Mouse (Mus musculus): ENCODE measurements around the gene Trp73.
A peak's percentile ranks its signal among the peaks of the same experiment; 100 is the strongest.

Trp73 gene

DNA sequence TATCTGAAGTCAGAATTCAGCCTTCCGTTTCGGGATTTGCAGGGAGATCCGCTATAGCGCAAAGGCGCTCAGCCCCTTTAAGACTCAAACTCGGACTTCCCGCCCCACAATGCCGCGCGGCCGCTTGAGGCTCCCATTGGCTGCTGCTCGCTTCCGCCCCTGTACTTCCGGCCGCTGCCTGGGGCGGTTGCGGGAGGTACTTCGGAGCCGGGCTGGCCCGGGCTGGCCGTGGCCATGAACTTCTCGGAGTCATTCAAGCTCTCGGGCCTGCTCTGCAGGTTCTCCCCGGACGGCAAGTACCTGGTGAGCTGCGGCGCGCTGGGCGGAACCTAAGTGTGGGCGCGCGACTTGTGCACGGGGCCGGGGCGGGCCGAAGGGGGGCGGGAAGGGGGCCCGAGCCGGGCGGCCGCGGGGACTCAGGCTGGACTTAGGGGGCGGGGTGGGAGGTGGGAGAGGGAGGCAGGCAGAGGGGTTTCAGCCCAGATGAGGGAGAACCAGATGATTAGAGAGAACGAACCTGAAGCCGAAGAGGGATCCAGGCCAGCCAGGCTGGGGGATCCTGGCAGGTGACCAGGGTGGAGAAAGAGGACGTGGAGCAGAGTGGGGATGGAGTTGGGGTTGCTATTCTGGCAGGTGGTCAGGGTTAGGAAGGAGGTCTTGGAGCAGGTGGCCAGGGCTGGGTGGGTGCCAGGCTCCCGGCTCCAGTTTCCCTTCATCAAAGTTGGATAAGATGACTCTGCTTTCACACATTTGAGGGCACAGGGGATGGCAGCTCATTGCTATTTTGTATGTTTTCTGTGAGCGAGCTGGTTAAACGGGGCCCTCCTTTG, 2.4 kb upstream of the Trp73 start, which contains the start of gene Wrap73:
Gene Wrap73 (plus strand): TSS at position 162 of the 830 bp plus-strand sequence.
- DNase-seq (ENCODE audit: low spot score), result peak; percentile 88

GRCm38 (mm10) chr4:154141009-154141867, 1.2 kb upstream of the Trp73 start:
- no peak for DNase-seq (ENCODE audit: low spot score)

GRCm38 (mm10) chr4:154140213-154141008, 403 bp upstream of the Trp73 start:
- no peak for DNase-seq (ENCODE audit: low spot score)

- no peak for DNase-seq (ENCODE audit: low spot score)
Observed at GRCm38 (mm10) chr4:154139671-154140181, 282 bp downstream of the Trp73 start.

DNA sequence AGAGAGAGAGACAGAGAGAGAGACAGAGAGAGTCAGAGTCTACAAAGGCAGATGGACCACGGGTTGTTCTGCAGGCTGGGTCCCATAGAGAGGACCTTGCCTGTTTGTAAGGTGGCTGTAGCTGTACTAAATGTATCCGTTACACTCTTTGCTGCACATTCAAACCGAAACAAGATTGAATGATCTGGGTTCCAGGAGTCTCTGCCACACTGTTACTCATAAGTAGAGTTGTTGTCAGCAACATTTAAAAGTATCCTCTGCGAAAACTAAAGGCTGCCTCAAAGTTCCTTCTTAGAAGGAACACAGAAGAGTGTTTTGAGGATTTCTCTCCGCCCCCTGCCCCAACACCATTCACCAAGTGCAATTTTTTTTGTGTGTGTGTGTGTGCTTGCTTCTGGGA, 2.9 kb downstream of the Trp73 start:
- no peak for DNase-seq (ENCODE audit: low spot score)

- no peak for DNase-seq (ENCODE audit: low spot score)
Observed at GRCm38 (mm10) chr4:154134803-154135202, 5.2 kb downstream of the Trp73 start.

GRCm38 (mm10) chr4:154131894-154132293, 8.1 kb downstream of the Trp73 start:
- DNase-seq (ENCODE audit: low spot score), result no peak

- DNase-seq (ENCODE audit: low spot score), result no peak
Observed at GRCm38 (mm10) chr4:154129950-154130349, 10.1 kb downstream of the Trp73 start.

DNA sequence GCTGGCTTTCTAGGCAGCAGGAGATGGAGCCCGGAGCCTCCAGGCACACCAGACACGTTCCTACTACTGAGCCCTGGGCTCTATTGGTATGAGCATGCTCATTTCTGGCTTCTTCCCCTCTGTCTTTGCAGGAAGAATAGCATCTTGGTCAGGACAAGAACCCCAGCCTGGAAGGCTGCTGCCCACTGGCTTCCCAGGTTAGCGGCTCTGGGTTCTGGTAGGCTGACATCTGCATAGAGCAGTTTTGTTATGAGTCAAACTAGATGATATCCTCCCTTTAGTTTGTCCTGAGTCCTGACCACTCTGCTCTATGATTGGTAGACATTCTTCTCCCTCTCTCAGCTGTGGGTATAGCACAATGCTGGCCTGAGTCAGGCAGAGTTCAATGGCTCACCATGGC, 12.7 kb downstream of the Trp73 start:
- DNase-seq (ENCODE audit: low spot score), result no peak

DNA sequence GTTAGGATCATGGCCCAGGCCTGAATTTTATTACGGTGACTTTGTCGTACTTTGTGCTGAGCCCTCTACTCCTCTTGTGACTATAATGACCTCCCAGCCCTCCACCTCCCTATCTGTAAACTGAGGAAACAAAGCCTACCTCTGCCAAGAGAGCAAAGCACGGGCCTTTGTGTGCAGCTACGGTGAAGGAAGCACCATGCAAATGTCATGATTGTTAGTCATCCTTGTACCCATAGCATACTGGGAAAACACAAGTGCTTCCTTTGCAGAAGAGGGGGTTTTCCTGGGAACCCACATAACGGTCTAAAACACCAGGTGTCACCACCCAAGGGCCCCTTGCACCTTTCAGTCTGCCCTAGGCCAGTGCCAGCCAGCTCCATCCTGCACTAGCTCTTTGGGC, 14.8 kb downstream of the Trp73 start:
- no peak for DNase-seq (ENCODE audit: low spot score)

GRCm38 (mm10) chr4:154123553-154123952, 16.5 kb downstream of the Trp73 start:
- no peak for DNase-seq (ENCODE audit: low spot score)

- no peak for DNase-seq (ENCODE audit: low spot score)
Observed at GRCm38 (mm10) chr4:154122374-154122773, 17.6 kb downstream of the Trp73 start.

GRCm38 (mm10) chr4:154121800-154122199, 18.2 kb downstream of the Trp73 start:
- no peak for DNase-seq (ENCODE audit: low spot score)

DNA sequence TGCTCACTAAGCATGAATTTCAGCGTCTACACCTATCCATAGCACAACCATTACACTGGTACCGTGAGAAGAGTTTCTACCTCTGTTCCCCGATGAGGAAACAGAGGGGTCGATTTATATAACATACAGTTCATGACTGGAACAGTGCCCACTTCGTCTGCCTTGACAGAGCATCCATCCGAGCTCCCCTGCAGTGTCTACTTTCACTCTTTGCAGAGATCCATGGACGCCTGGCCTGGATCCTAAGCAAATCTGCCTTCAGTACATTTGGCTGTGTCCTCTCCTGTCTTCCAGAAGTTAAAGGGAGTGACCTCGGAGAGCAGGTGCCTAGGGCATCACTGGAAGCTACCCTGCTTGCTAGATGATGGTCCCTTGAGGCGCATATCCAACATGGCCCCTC, 20.8 kb downstream of the Trp73 start:
- DNase-seq (ENCODE audit: low spot score), result no peak

GRCm38 (mm10) chr4:154118782-154119181, 21.2 kb downstream of the Trp73 start:
- DNase-seq (ENCODE audit: low spot score), result no peak

DNA sequence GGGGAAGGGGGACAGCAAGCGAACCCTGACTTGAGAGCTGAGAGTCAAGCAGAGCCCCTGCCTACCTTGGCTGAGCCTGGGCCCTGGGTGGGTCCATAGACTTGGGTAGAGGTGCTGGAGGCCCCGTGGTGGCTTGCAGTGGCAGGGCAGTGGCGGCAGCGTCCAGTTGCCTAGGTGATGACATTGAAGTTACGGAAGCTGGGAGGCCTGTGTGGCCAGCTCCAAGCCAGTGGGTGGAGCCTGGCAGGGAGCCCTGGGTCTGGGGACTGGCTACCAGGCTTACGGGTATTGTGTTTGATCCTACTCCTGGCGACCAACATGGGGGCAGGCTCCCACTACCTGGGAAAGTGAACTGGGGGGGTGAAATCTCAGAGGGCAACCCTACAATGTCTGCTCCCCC, 23.6 kb downstream of the Trp73 start:
- peak; percentile 19 for DNase-seq (ENCODE audit: low spot score)

DNA sequence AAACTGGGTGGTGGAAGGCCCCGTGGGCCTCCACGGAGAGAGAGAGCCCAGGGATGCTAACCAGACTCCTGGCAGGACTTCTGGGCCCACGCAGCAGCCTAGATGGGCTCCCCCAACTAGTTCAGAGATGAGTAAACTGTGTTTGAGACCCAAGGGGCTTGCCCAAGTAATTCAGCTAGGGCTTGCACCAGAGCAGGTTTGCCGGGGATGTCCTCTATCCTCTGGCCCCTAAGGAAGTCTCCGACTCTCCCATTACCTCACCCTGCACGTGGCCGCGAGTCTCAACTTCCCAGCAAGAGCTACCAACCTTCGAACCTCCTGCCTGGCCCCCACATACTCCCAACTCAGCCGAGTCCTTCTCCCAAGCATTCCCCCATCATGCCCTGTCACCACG, 30.2 kb downstream of the Trp73 start:
- no peak for DNase-seq (ENCODE audit: low spot score)

GRCm38 (mm10) chr4:154109216-154109849, 30.7 kb downstream of the Trp73 start:
- no peak for DNase-seq (ENCODE audit: low spot score)

DNA sequence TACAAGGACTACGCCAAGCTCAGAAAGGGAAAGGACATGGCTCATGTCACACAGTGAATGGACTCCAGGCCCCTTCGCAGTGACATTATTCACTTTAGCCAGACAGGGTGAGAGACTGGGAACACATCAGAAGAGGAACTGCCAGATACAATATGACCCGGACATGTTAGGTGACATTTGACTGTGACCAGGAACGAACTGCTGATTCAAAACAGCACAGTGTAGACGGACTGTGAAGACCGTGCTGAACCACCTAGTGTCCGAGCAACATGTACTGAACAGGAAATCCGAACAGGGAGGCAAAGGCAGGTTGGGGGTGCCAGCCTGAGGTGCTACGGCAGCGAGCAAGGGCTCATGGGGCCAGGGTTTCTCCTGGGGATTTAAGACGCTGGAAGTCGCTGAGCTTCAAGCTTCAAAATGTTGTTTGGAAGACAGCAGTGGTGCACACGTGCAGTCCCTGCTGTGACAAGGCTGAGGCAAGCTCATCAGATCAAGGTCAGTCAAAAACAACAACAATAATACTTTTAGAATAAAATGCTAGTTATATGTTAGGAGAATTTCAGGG, 33.4 kb downstream of the Trp73 start:
- DNase-seq (ENCODE audit: low spot score), result no peak

DNA sequence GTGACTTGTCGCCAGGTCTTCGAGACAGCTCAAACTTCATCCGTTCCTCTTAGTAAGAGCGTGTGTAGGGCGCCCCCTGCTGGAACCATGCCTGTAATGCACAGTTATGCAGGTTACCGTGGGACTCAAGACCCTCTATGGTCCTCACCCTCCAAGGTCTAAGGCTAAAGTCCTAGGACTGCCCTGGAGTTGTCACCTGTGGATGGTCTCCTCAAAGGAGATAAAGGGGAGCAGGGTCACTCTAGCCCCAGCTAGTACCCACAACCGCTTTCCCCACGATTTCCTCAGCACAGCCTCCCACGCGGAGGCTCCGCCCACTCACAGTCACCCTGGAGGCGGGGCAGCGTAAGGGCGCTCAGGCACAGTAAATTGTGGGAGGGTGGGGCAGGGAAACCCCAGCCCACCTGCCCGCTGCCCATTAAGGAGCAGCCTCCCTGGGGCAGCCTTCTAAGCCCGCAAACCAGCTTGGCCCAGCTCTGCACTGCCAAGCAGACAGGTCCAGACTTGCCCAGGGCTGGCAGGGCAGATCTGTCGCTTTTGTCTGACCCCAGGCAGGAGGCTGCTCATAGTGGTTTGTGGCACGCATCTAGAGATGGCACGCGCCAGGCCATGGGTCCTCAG, 34.5 kb downstream of the Trp73 start:
- DNase-seq (ENCODE audit: low spot score), result peak; percentile 49

DNA sequence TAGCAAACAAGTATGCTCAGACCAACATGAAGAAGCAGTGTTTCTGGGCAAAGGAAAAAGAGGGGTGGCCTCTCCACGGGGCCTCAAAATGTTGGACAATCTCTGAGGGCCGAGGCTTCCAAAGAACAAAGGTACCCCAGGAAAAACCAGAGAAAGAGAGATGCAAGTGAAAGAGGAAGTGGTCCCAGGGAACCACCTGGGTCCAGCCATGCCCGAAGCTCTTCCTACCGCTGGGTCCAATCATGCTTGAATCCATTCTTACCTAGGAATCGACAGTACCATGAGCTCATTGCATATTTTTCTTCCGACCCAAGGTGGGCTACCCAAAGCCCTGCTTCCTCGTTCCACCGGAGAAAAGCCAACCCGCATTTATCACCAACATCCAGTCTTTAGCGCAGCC, 36.1 kb downstream of the Trp73 start:
- DNase-seq (ENCODE audit: low spot score), result no peak
